Mouse (Mus musculus): ENCODE results near the gene P2rx5.

P2rx5 gene

GRCm38 (mm10) chr11:73159957-73160810 lies at the start of gene P2rx5:
TSS of gene P2rx5 (plus strand) at chr11:73160421.
- no peak for DNase-seq (ENCODE audit: low read depth)

- DNase-seq (ENCODE audit: low read depth), result no peak
Measured at GRCm38 (mm10) chr11:73111414-73111813, 48.8 kb upstream of the P2rx5 start.

- no peak for DNase-seq (ENCODE audit: low read depth)
Measured at GRCm38 (mm10) chr11:73126495-73126894, 33.7 kb upstream of the P2rx5 start.

GRCm38 (mm10) chr11:73131020-73131419 lies 29.2 kb upstream of the P2rx5 start:
- no peak for DNase-seq (ENCODE audit: low read depth)

DNA sequence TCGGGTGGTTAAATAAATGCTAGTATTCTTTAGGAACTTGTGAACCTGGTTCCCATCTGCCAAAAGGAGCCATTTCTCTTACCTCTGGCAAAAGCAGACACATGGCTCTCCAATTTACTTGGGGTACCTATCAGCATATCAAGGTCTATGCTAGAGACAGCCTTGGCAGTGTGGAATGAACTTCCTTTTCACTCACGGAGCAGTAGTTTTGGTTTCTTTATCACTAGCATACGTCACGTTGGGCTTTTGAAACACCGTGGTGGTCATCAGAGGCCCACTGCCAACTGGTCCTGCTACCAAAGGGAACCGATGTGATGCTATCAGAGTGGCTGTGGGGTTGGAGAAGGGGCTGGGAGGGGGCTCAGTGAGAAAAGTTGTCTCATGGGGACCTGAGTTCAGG lies 27.2 kb upstream of the P2rx5 start:
- no peak for DNase-seq (ENCODE audit: low read depth)

DNA sequence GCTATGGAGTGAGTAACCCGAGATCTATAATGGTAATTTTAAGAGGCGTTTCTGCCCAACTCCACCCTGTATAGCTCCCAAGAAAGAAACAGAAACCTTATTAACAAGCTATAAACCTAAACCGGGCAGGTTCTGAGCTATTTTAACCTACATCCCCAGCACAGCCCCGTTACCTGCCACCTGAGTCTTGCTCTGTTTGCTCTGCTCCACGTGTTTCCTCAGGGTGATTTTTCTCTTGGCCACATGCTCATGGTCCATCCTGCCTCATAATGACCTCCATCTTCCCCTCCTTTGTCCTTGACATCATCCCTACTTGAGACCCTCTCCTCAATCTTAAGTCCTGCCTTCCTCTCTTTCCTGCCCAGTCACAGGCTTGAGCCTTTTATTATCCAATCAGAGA lies 26.0 kb upstream of the P2rx5 start:
- DNase-seq (ENCODE audit: low read depth), result no peak

DNA sequence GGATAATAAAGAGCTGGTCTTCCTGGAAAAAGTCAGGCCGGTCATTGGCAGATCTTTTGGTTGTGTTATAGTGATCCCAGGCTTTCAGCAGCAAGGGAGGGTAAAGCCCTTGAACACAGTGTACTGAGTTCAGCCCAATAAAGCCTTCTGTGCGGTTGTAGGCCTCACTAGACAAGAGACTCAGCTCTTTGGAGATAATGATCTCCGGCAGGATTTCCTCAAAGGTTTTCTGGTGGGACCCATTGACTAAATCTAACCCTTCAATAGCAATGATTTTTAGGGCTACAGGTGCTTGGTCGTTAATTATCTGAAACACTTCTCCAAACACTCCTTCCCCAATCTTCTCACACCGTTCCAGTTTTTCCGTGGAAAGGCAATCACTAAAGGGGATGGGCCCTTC lies 23.6 kb upstream of the P2rx5 start:
- no peak for DNase-seq (ENCODE audit: low read depth)

GRCm38 (mm10) chr11:73137116-73137515 lies 23.1 kb upstream of the P2rx5 start:
- DNase-seq (ENCODE audit: low read depth), result no peak

DNA sequence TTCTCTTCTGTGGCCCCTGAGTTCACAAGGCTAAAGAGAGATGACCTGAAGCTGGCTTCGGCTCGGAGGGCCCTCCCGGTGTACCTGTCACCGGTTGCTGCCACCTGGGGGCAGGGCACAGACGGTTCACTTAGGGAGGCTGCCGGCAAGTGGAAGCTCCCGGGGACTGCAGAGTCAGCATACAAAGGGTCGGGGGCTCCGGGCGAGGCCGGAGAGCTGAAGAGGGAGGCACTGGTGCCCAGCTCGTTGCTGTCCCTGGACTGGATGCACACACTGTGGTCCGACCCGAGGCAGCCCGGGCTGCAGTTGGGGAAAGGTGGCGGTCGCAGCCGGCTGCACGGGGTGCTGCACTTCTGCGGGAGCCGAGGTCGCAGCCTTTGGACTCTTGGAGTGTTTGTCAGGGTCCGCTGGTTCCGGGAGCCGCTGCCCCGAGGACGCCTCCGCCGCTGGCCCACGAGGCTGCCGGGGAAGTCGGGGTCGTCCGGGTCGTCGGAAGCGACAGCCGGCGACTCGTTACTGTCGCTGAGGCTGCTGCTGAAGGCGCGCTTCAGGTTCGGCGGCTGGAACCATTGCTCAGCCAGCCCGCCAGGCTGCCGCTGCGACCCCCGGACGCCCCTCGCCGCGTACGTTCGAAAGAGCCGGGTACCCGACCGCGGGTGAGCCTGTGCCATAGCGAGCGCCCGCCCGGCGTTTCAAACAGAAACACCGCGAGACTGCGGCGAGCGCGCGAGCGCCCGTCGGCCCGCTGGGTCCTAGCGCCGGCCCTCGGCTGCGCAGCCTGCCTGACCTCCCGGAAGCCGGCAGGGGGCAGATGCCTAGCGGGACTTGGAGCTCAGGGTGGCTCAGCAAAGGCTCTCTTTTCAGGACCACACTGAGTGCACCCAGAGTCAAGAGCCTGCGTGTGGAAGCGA lies 22.4 kb upstream of the P2rx5 start, which contains the start of gene Haspin:
Gene Haspin, minus strand, starts transcription at position 704 of the 911 bp plus-strand sequence.
- DNase-seq (ENCODE audit: low read depth), result peak; percentile 80

DNA sequence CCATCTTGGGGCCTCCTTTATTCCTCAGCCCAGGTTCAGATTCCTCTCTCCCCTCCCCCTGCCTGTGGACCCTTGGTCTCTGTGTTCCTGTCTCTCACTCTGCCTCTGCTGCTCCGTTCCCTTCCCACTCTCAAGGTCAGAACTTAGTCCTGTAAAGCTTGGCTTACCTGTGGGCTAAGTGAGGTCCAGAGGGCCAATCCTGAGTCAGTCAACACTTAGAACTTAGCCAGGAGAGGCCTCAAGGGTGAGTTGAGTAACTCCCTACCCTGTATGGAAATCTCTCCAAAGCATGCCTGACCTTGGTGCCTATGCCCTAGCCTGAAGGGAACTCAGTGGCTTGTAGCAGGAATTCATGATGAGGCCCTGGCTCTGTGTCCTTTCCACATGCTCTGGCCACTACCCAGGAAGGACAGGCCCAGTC lies 15.9 kb upstream of the P2rx5 start:
- DNase-seq (ENCODE audit: low read depth), result no peak

DNA sequence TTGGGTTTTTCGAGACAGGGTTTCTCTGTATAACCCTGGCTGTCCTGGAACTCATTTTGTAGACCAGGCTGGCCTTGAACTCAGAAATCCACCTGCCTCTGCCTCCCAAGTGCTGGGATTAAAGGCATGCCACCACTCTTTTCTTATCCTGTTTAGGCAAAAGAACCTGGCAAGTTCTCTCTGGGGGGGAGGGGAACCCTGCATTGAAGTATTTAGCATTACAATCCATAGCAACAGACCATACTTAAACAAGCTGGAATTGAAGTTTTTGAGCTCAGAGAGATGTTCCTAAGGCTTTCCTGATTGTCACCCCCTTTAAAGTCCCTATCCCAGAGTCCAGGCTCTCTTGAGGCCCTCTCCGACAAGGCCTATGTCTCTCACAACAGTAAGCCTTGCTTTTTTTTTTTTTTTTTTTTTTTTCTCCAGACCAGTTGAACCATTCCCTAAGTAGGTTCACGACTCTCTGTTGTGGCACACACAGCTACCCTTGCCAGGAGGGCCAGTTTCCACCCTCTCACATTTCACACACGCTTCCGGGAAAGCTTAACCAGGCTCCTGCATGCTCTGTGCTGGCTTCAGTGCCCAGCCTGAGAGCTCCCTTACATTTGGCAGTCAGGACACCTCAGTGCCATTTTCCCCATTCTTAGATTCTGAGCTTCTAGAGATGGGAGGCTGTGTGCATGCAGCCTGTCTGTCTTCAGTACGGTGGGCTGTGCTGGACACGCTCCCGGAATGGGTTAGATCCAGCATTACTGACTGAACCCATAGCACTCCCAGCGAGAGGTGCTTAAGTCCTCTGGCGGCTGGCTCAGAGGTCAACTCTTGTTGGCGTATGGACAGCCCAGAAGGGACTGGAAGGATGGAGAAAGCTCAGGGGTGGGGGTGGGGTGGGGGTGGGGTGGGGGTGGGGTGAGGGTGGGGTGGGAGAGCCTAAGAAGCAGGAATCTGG lies 13.9 kb upstream of the P2rx5 start:
- DNase-seq (ENCODE audit: low read depth), result no peak

DNA sequence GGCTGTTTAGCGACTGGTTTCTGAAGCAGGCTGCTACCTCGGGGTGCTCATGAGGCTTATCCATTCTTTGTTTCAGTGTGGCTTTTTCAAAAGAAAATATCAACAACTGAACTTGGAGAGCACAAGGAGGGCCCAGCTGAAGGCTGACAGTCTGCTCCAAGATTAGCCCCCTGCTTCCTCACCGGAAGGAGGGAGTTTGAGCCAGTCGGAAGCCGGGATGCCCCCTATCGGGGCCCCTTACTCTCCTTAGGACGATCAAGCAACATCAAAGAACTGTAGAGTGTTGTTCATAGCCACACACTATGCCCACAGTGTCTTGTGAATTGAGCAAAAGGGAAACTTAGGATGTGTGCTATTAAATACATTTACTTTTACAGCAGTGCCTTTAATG lies 13.3 kb upstream of the P2rx5 start:
- DNase-seq (ENCODE audit: low read depth), result no peak

- no peak for DNase-seq (ENCODE audit: low read depth)
Measured at GRCm38 (mm10) chr11:73148209-73148608, 12.0 kb upstream of the P2rx5 start.

- DNase-seq (ENCODE audit: low read depth), result no peak
Measured at GRCm38 (mm10) chr11:73155071-73155470, 5.2 kb upstream of the P2rx5 start.

DNA sequence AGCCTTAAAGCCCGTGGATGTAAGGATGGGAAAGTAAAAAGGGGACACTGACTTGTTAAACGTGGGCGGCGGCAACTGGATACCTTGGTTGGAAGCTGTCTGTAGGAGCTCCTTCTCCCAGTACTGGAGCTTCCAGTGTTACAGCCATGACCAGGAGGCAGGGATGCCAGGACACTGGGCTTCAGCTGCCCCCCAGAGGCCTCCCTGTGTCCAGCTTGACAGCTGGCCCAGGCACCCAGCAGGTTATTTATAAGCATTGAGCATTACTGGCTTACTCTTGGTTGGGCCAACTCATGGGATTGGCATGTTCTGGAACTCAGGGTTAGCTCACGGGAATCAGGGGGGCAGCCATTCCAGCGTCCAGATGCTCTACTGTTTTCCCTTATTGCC lies 585 bp downstream of the P2rx5 start:
- DNase-seq (ENCODE audit: low read depth), result no peak

- no peak for DNase-seq (ENCODE audit: low read depth)
Measured at GRCm38 (mm10) chr11:73161616-73162015, 1.4 kb downstream of the P2rx5 start.

- no peak for DNase-seq (ENCODE audit: low read depth)
Measured at GRCm38 (mm10) chr11:73162284-73162683, 2.1 kb downstream of the P2rx5 start.

DNA sequence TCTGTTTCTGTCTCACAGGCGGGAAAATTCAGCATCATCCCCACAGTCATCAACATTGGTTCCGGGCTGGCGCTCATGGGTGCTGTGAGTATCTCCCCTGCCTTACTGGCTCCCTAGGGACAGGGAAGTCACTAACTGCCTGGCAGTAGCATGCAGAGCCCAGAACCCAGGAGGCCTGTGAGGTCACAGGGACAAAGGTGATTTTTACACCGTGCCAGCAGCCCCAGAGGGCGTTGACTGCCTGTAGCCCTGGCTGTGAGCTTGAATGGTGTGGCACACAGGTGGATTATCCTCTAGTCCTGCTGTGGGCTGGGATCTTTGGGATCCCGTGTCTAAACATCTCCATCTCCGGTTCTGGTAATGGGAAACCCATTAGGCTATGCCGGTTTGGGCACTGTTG lies 7.8 kb downstream of the P2rx5 start:
- no peak for DNase-seq (ENCODE audit: low read depth)

DNA sequence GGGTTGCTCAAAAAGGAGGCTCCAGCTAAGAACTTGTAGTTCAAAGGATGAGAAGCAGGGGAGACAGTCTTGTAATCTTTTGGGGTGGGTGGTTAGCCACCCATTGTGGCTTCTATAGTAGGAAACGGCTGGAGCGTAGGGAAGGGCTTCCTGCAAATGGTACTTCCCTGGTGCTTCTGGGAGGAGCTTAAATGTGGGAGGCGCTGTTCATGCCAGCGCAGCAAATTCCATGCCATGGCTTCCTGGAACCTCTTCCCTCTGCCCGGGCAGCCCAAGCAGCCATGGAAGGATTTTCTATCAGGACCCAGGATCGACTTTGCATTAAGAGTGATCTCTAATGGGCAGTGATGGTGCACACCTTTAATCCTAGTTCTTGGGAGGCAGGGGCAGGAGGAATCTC lies 8.4 kb downstream of the P2rx5 start:
- no peak for DNase-seq (ENCODE audit: low read depth)

DNA sequence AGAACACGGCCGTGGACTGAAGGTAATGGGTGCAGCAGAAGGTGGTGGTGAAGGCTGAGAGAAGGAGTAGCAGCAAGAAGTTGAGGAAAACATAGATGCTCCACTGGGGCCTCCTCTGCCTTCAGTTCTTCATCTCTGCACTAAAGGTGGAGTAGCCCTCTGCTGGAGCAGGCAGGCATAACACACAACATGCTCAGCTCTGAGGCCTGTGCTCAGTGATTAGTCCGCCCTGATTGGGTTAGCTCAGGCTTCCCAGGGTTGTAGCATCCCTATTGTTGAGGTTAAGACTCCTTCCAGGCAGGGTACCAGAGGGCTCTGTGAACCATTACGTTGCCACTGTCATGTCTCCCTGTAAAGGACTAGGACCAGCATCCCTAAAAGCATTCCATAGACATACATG lies 9.0 kb downstream of the P2rx5 start:
- DNase-seq (ENCODE audit: low read depth), result peak; percentile 60

GRCm38 (mm10) chr11:73172186-73172585 lies 12.0 kb downstream of the P2rx5 start:
- no peak for DNase-seq (ENCODE audit: low read depth)

GRCm38 (mm10) chr11:73175612-73176011 lies 15.4 kb downstream of the P2rx5 start:
- no peak for DNase-seq (ENCODE audit: low read depth)
